Mouse (Mus musculus) neutrophil, adult 5-6 weeks (primary cell): ENCODE data around the gene 0610040J01Rik. TPM values are rescaled to one million over a fixed set of nuclear protein-coding genes. Genes with fewer than 3 reads are reported as not detected.

Experiments
- ATAC-seq: fragments of 151-379, 151-347 bp; 2 replicates; pipeline ENCODE4 v1.8.0; 2017; ENCODE audit warnings: mild to moderate bottlenecking, moderate TSS enrichment; ENCODE audit not compliant: insufficient number of reproducible peaks, poor library complexity, low FRiP score, severe bottlenecking; ENCODE audit errors: extremely low read depth
- total RNA-seq: library from RNA; stranded (forward); fragments of 200-1000 nt; gene quantifications from 2 replicates; pipeline ENCODE4 v1.2.3, GENCODE M21; 2017

0610040J01Rik gene
- total RNA-seq, 1 experiment from 2014 or later, result 2.8 TPM

- no peak for ATAC-seq
Measured at GRCm38 (mm10) chr5:63827415-63828053, 15.4 kb downstream of the 0610040J01Rik start.

GRCm38 (mm10) chr5:63828380-63829185 is 16.4 kb downstream of the 0610040J01Rik start:
- ATAC-seq, result peak; percentile 31; the same call in 1 of the 2 replicates

- peak; percentile 50; the same call in 1 of the 2 replicates for ATAC-seq
Measured at GRCm38 (mm10) chr5:63831054-63831453, 18.9 kb downstream of the 0610040J01Rik start.

- ATAC-seq, result no peak
Measured at GRCm38 (mm10) chr5:63833955-63834354, 21.8 kb downstream of the 0610040J01Rik start.

GRCm38 (mm10) chr5:63834435-63834834 is 22.3 kb downstream of the 0610040J01Rik start:
- no peak for ATAC-seq

GRCm38 (mm10) chr5:63837115-63837514 is 25.0 kb downstream of the 0610040J01Rik start:
- peak; percentile 48; the same call in 1 of the 2 replicates for ATAC-seq

GRCm38 (mm10) chr5:63837851-63838250 is 25.7 kb downstream of the 0610040J01Rik start:
- no peak for ATAC-seq

GRCm38 (mm10) chr5:63839801-63840416 is 27.7 kb downstream of the 0610040J01Rik start:
- no peak for ATAC-seq

GRCm38 (mm10) chr5:63847080-63847479 is 34.9 kb downstream of the 0610040J01Rik start:
- no peak for ATAC-seq

GRCm38 (mm10) chr5:63847541-63848226 is 35.5 kb downstream of the 0610040J01Rik start:
- 0 out of 2 replicates have a peak, but pooled peaks have one; percentile 1 for ATAC-seq

GRCm38 (mm10) chr5:63858901-63859300 is 46.7 kb downstream of the 0610040J01Rik start:
- ATAC-seq, result 0 out of 2 replicates have a peak, but pooled peaks have one; percentile 44

- ATAC-seq, result no peak
Measured at GRCm38 (mm10) chr5:63867421-63867820, 55.3 kb downstream of the 0610040J01Rik start.

GRCm38 (mm10) chr5:63872176-63872932 is 60.2 kb downstream of the 0610040J01Rik start:
- no peak for ATAC-seq

- peak; percentile 88 for ATAC-seq
Measured at GRCm38 (mm10) chr5:63874880-63875279, 62.7 kb downstream of the 0610040J01Rik start.

- no peak for ATAC-seq
Measured at GRCm38 (mm10) chr5:63876081-63876480, 63.9 kb downstream of the 0610040J01Rik start.

GRCm38 (mm10) chr5:63879026-63879425 is 66.9 kb downstream of the 0610040J01Rik start:
- ATAC-seq, result no peak

- no peak for ATAC-seq
Measured at GRCm38 (mm10) chr5:63886292-63886691, 74.1 kb downstream of the 0610040J01Rik start.

- ATAC-seq, result peak; percentile 77
Measured at GRCm38 (mm10) chr5:63886709-63887108, 74.5 kb downstream of the 0610040J01Rik start.
